Comparison of ENCODE assay signal across 8 mouse cellular contexts in the genomic region with DNA sequence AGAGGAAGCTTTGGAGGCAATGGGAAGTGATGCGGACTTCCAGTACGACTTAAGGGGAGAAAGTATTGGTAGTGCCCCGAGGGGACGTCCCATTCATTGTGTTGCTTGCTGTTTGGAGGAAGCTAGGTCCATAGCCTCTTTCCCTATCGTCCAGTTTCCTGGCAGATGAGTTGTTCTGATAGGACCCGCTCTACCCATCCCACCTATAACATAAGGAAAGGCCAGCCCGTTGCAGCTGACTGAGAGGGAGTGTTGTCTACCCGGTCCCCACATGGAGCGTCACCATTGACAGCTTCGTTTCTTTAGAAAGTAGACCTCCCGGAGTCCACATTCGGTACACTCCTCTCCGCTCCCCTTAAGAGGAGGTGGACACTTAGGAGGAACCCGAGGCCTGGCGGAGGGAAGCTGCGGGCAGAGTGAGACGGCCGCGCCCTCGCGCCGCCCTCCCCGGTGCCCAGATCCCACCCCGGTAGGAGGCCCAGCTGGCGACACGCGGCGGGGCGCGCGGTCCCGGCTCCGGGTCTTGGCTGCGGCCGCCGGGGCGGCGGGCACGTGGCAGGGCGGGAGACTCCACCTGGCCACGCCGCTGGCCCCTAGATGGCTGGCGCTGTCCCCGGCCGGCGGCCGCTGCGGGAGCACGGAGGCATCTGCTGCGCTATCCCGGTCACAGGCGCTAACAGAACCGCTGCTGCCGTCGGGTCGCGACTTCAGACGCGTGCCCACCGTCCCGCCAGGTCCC.
DNase-seq lines count a peak whose midpoint lies in the region; ATAC-seq and TF ChIP-seq lines count a peak whose summit lies in the region.

No protein-coding gene starts in this region.

- WGBS in heart, embryonic 15.5 days = 3% methylated on average over 60 of the region's 61 CpGs
- 1% methylated on average over 50 of the region's 61 CpGs for WGBS in kidney, postnatal 0 days

- no peak for TF ChIP-seq CTCF in E14TG2a.4 (conservative IDR thresholded peaks at IDR 0.05; ENCODE audit: low read length)
- no peak for TF ChIP-seq CTCF in kidney, postnatal 0 days (IDR thresholded peaks at IDR 0.05; ENCODE audit: low read depth)

- peak; percentile 85 for DNase-seq in adrenal gland, adult 8-10 months
- peak; percentile 71 for DNase-seq in kidney, postnatal 0 days (ENCODE audit: low spot score)
- peak; percentile 78 for DNase-seq in lung, postnatal 14 days
- DNase-seq in ovary, postnatal 14 days (ENCODE audit: low spot score) = peak; percentile 63
- peak; percentile 59 for DNase-seq in urinary bladder, postnatal 10 days (ENCODE audit: low spot score)

- H3K4me1 ChIP-seq in E14TG2a.4 (replicated peaks; ENCODE audit: low read depth, low read length) = peaks cover 61% of the 10 kb centered on the region
- H3K4me1 ChIP-seq in heart, embryonic 15.5 days (replicated peaks) = peaks cover 23% of the 10 kb centered on the region
- H3K4me1 ChIP-seq in kidney, postnatal 0 days (replicated peaks; ENCODE audit: insufficient read depth, low read length) = peaks cover 9% of the 10 kb centered on the region; the same call in 1 of the 2 replicates

- no peaks in the 10 kb centered on the region for H3K27me3 ChIP-seq in E14TG2a.4 (ENCODE audit: insufficient read depth, low read length)
- no peaks in the 10 kb centered on the region; the same call in 1 of the 2 replicates for H3K27me3 ChIP-seq in heart, embryonic 15.5 days
- H3K27me3 ChIP-seq in kidney, postnatal 0 days (ENCODE audit: insufficient read depth, low read length) = no peaks in the 10 kb centered on the region

- peak overlapping the region; percentile 88 for H3K4me3 ChIP-seq in E14TG2a.4 (replicated peaks; ENCODE audit: low read length)
- peak overlapping the region; percentile 81 for H3K4me3 ChIP-seq in heart, embryonic 15.5 days
- H3K4me3 ChIP-seq in kidney, postnatal 0 days (replicated peaks; ENCODE audit: low read depth, low read length) = peak overlapping the region; percentile 99

- no peaks in the 10 kb centered on the region for H3K9me3 ChIP-seq in E14TG2a.4 (ENCODE audit: low read length)
- no peaks in the 10 kb centered on the region for H3K9me3 ChIP-seq in heart, embryonic 15.5 days (replicated peaks)
- no peaks in the 10 kb centered on the region for H3K9me3 ChIP-seq in kidney, postnatal 0 days (replicated peaks; ENCODE audit: low read length)

- peak; percentile 70 for ATAC-seq in erythroid progenitor cell, adult 5-6 weeks (replicated peaks; ENCODE audit: low FRiP score, poor library complexity, severe bottlenecking)
- peak; percentile 81 for ATAC-seq in heart, embryonic 15.5 days (replicated peaks; ENCODE audit: insufficient number of reproducible peaks, insufficient read depth, low FRiP score, low read depth)
- ATAC-seq in kidney, postnatal 0 days (replicated peaks; ENCODE audit: low FRiP score, low read depth) = peak; percentile 89

- peak overlapping the region; percentile 61 for H3K9ac ChIP-seq in heart, embryonic 15.5 days
- peak overlapping the region; percentile 44 for H3K9ac ChIP-seq in kidney, postnatal 0 days (ENCODE audit: low read depth, low read length)

- peak overlapping the region; percentile 91 for H3K4me2 ChIP-seq in heart, embryonic 15.5 days
- peak overlapping the region; percentile 93 for H3K4me2 ChIP-seq in kidney, postnatal 0 days (ENCODE audit: low read length)

- H3K27ac ChIP-seq in heart, embryonic 15.5 days = peak overlapping the region; percentile 69
- peak overlapping the region; percentile 14; the same call in 1 of the 2 replicates for H3K27ac ChIP-seq in kidney, postnatal 0 days

- H3K36me3 ChIP-seq in E14TG2a.4 (ENCODE audit: insufficient read depth, low read length) = no peaks in the 10 kb centered on the region
- no peaks in the 10 kb centered on the region for H3K36me3 ChIP-seq in heart, embryonic 15.5 days
- no peaks in the 10 kb centered on the region for H3K36me3 ChIP-seq in kidney, postnatal 0 days (ENCODE audit: insufficient read depth, low read length)

Comparison
In these comparisons a context has a peak if more than half of its experiments do, and no peak if none do; other contexts are left out.
1. Peak in every context shown above with its lines: DNase-seq, ATAC-seq, H3K4me3 ChIP-seq and H3K27ac ChIP-seq.